Mouse (Mus musculus) hindbrain, embryonic 11.5 days (tissue): Measurements from ENCODE around the gene Shc1. TPM values are rescaled to one million over a fixed set of nuclear protein-coding genes. Genes with fewer than 3 reads are reported as not detected.
"Not testable (repeated sequence)": the region's sequence is repeated elsewhere in the genome, so short reads cannot be mapped to it uniquely, and the experiment has no call there.

ENCODE experiments used
- ATAC-seq: fragments of 200-750 bp; cut with Nextera tagmentation; 2 replicates; pipeline ENCODE4 v1.8.0; 2017; ENCODE audit warnings: mild to moderate bottlenecking, moderate TSS enrichment, moderate library complexity; ENCODE audit not compliant: low FRiP score
- DNase-seq: peaks from one replicate; pipeline ENCODE4 v3.0.0-alpha.2; 2015; ENCODE audit warnings: low spot score
- H3K27ac ChIP-seq: fragments of 300-500 bp; sonication (generic); 2 replicates; pipeline ENCODE4 v1.5.1; 2014; ENCODE audit warnings: mild to moderate bottlenecking, low read depth, low read length
- H3K27me3 ChIP-seq: fragments of 300-500 bp; sonication (generic); 2 replicates; pipeline ENCODE4 v1.6.1; 2014; ENCODE audit warnings: mild to moderate bottlenecking, low read length, moderate library complexity, mixed read lengths; ENCODE audit not compliant: control insufficient read depth, insufficient read depth
- H3K36me3 ChIP-seq: fragments of 300-500 bp; sonication (generic); 2 replicates; pipeline ENCODE4 v1.6.1; 2014; ENCODE audit warnings: mild to moderate bottlenecking, low read length, moderate library complexity, mixed read lengths; ENCODE audit not compliant: control insufficient read depth, insufficient read depth
- H3K4me1 ChIP-seq: fragments of 300-500 bp; sonication (generic); replicated peaks from 2 replicates; pipeline ENCODE4 v1.6.1; 2014; ENCODE audit warnings: low read length, mixed read lengths; ENCODE audit not compliant: control insufficient read depth, insufficient read depth
- H3K4me2 ChIP-seq: fragments of 300-500 bp; sonication (generic); replicated peaks from 2 replicates; pipeline ENCODE4 v1.6.1; 2014; ENCODE audit warnings: mild to moderate bottlenecking, low read depth, low read length
- H3K4me3 ChIP-seq: fragments of 300-500 bp; sonication (generic); 2 replicates; pipeline ENCODE4 v1.5.1; 2014; ENCODE audit warnings: low read depth, low read length
- H3K9ac ChIP-seq: fragments of 300-500 bp; sonication (generic); 2 replicates; pipeline ENCODE4 v1.6.1; 2014; ENCODE audit warnings: low read depth, low read length
- H3K9me3 ChIP-seq: fragments of 300-500 bp; sonication (generic); 2 replicates; pipeline ENCODE4 v1.6.1; 2016; ENCODE audit warnings: low read length; ENCODE audit not compliant: control insufficient read depth
- WGBS: fragments of 180-500 bp; shearing (Covaris S2); extraction: QIAGEN DNeasy Blood & Tissue Kit; methylation state at CpG from one replicate; pipeline ENCODE4 v1.1.7; 2014; 5-methylcytosine and 5-hydroxymethylcytosine counted together
- polyA plus RNA-seq: library from polyadenylated mRNA; unstranded; fragments of >200 nt; fragmentation: Nextera tagmentation; extraction: Ambion mirVana; gene quantifications from 2 replicates; pipeline ENCODE4 v1.2.1, GENCODE M21; 2014

Shc1 gene
- polyA plus RNA-seq, 1 experiment from 2014 or later = 32.2 TPM

DNA sequence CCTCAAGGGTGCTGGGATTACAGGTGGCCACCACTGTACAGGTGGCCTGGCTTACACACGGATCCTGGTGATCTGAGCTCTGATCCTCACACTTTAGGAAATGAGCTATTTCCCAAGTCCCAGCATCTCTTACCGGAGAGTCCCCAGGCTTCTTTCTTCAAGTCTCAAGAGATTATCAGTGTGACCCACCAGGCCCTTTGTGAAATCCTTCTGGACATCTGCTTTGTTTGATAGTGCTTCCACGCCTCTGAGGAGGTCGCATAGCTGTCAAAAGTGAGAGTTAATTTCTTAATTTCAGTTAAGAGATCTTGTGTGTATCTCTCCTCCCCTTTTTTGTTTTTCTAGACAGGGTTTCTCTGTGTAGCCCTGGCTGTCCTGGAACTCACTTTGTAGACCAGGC, 7.6 kb downstream of the Shc1 start:
- H3K9ac ChIP-seq = no peak overlapping the region
- ATAC-seq = no peak
- WGBS = 83% methylated on average over 4 of the region's 4 CpGs
- no peak overlapping the region for H3K27ac ChIP-seq
- no peak for DNase-seq
- peaks cover 4% of the 10 kb centered on the region; the same call in 1 of the 2 replicates for H3K4me1 ChIP-seq
- H3K9me3 ChIP-seq = no peaks in the 10 kb centered on the region
- H3K4me3 ChIP-seq = no peak overlapping the region
- H3K27me3 ChIP-seq = no peaks in the 10 kb centered on the region
- H3K4me2 ChIP-seq = no peak overlapping the region
- H3K36me3 ChIP-seq = peaks cover 2% of the 10 kb centered on the region; the same call in 1 of the 2 replicates

DNA sequence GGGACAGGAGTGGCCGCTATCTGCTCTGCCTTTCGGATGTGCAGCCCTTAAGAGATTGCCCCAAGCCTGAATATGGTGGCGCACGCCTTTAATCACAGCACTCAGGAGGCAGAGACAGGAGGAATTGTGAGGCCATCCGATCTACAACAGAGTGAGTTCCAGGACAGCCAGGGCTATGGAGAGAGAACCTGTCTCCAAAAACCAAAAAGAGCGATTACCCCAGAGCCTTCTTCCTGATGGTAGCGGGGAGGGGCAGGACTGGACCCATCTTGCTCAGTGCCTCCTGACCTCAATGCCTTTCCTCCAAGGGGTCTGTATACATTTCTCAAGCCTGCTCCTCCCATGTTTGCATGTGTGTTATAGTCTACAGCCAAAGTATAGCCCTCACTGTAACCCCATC, 10.8 kb downstream of the Shc1 start:
- H3K27me3 ChIP-seq, DNase-seq, H3K4me3 ChIP-seq, H3K36me3 ChIP-seq, H3K4me2 ChIP-seq, H3K4me1 ChIP-seq, ATAC-seq, H3K27ac ChIP-seq, H3K9me3 ChIP-seq, H3K9ac ChIP-seq: not testable (repeated sequence)
- WGBS = 95% methylated on average over 6 of the region's 7 CpGs

DNA sequence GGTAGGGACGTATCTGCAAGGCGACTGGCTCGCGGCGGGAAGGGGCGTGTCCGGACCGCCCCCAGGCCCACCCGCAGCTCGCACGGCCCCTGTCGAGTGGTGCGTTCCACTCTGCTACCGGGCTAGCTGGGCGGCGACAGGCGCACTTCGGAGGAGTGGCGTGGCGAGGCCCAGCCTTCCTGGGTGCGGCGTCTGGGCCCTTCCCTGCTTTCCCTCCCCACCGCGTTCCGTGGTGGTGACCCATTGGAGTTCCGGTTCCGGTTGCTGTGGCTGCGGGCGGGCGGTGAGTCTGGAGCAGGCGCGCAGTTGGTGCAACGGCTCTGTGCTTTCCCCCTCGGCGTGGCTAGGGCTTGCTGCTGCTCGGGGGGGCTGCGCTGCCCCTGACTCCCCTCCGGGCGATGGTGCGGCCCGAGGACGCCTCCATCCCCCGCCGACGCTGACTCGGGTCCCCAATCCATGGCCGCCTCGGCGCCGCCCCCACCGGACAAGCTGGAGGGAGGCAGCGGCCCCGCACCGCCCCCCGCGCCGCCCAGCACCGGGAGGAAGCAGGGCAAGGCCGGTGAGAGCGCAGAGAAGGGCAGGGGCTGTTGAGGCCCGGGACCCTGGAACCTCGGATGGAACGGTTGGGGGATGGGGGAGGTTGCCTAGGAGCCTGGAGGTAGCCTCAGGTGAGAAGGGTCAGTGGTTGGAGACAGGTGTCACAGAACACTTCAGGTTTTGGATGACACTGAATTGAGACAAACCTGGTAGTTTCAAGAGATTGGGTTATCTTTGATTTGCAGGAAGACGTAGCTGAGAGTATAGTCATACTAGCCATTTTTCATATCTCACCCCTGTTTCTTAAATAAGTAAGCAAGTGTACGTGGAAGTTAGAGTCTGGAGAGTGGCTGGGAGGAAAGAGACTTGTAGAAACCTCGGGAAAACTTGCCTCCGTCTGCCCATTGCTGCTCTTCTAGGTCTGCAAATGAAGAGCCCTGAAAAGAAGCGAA, 12.2 kb downstream of the Shc1 start, which contains the start of gene Pygo2:
Gene Pygo2, plus strand, starts transcription at position 44 of the 989 bp plus-strand sequence.
- DNase-seq = peak; percentile 93
- ATAC-seq = peak; percentile 98
- H3K4me3 ChIP-seq = peak within 1 kb of the TSS; percentile 90
- peak within 1 kb of the TSS; percentile 63 for H3K4me2 ChIP-seq
- peak within 1 kb of the TSS; percentile 89 for H3K27ac ChIP-seq
- peaks cover 10% of the 10 kb centered on the region; the same call in 1 of the 2 replicates for H3K36me3 ChIP-seq
- peaks cover 3% of the 10 kb centered on the region for H3K4me1 ChIP-seq
- WGBS = 2% methylated on average over 68 of the region's 68 CpGs
- H3K9me3 ChIP-seq = no peaks in the 10 kb centered on the region
- no peaks in the 10 kb centered on the region for H3K27me3 ChIP-seq
- H3K9ac ChIP-seq = peak within 1 kb of the TSS; percentile 83

DNA sequence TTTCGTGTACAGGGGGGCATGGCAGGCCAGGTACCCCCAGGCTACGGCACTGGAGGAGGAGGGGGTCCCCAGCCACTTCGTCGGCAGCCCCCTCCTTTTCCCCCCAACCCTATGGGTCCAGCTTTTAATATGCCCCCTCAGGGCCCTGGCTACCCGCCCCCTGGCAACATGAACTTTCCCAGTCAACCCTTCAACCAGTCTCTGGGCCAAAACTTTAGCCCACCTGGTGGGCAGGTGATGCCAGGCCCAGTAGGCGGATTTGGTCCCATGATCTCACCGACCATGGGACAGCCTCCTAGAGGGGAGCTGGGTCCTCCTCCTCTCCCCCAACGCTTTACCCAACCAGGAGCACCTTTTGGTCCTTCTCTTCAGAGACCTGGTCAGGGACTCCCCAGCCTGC, 14.4 kb downstream of the Shc1 start:
- H3K27me3 ChIP-seq = no peaks in the 10 kb centered on the region
- ATAC-seq = no peak

DNA sequence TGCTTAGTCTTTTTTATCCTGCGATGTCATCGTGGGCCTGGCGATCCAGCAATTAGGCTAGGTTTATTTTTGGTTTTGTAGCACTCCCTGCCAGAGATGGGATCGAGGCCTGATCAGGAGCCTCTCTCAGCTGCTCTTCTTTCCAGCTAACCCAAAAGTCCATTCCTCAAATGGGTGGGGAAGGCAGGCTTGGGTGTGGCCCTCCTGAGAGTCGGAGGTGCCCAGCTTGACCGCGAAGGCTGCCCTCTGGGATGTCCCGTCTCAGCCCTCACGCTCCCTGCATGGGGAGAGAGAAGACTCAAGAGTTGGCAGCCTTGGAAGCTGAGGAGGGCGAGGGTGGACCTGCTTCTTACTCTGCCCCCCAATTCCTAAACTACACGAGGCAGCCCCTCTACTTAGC, 16.3 kb downstream of the Shc1 start:
- Histone ChIP-seq H3K36me3 (peaks cover 7% of the 10 kb centered on the region; the same call in 1 of the 2 replicates), H3K27me3 (no peaks in the 10 kb centered on the region), H3K9ac (no peak overlapping the region), H3K9me3 (no peaks in the 10 kb centered on the region), H3K4me1 (peaks cover 9% of the 10 kb centered on the region), H3K27ac (no peak overlapping the region), H3K4me2 (no peak overlapping the region), H3K4me3 (no peak overlapping the region)
- 84% methylated on average over 11 of the region's 11 CpGs for WGBS
- DNase-seq (no peak), ATAC-seq (no peak)

More for the DNA sequence above, 14.4 kb downstream of the Shc1 start:
- Histone ChIP-seq H3K9ac (no peak overlapping the region), H3K4me1 (peaks cover 9% of the 10 kb centered on the region), H3K36me3 (peaks cover 10% of the 10 kb centered on the region; the same call in 1 of the 2 replicates), H3K27ac (no peak overlapping the region), H3K9me3 (no peaks in the 10 kb centered on the region), H3K4me2 (no peak overlapping the region), H3K4me3 (no peak overlapping the region)
- no peak for DNase-seq
- 97% methylated on average over 8 of the region's 8 CpGs for WGBS

DNA sequence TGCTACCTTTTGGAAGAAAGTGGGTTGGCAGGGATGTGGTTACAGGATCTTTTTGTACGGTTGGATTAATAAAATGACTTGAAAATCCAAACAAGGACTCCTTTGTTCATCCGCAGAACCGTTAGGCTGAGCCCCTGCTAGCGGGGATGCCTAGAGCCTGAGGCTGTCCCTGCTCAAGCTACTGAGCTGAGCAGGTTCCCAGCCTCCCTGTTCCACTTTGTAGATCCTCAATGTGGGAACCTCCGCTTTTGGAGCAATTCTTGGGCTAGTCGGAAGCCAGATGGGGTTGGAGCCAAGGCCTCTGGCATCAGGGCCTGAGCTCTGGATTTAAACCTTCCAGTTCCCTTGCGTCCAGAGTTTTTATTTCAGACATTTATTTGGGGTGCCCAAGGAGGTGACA, 16.8 kb downstream of the Shc1 start:
- 71% methylated on average over 7 of the region's 7 CpGs for WGBS
- Histone ChIP-seq H3K4me3 (no peak overlapping the region), H3K36me3 (peaks cover 7% of the 10 kb centered on the region; the same call in 1 of the 2 replicates), H3K27me3 (no peaks in the 10 kb centered on the region), H3K4me2 (no peak overlapping the region), H3K4me1 (peaks cover 9% of the 10 kb centered on the region), H3K9ac (no peak overlapping the region), H3K27ac (no peak overlapping the region), H3K9me3 (no peaks in the 10 kb centered on the region)
- ATAC-seq (no peak), DNase-seq (no peak)

DNA sequence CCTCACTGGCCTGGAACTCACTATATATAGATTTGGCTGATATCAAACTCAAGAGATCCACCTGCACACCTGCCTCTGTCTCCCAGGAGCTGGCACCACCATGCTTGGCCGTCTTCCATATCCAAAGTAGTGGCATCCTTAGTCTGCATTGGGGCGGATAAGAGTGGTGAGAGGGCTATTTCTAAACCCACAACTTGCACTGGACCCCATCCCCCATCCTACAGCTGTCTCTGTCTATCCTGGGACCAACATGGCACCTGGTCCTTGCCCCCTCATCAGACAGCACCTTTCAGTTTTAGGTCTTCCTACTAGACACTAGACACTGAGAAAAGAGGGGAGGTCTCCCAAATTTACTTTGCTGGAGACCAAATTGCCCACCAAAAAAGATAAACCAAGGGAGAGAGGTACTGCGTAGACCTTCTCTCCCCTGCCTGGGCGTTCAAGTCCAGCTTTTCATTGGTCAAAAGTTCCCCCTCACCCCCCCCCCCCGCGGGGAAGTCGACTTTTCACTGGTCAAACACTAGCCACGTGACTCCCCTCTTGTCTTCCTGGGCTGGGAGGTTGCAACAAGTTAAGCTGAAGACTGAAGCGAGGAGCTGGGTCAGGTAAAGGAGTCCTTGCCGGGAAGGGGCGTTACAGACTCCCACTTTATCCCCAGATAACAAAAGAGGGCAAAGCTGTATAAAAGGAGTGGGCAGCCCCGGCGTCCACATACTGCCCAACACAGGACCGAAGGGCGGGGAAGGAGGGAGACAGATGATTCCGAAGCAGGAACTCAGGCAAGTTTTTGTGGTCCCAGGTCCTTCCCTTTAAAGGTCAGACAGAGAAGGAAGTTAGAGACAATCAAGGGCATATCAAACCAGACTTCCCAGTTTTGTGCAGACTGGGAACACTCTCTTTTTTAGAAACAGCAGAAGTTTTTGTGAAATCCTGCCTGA, 18.2 kb downstream of the Shc1 start, which contains the start of gene Pbxip1:
Gene Pbxip1, plus strand, starts transcription at position 531 of the 938 bp plus-strand sequence.
- 5% methylated on average over 16 of the region's 16 CpGs for WGBS
- no peak within 1 kb of the TSS for H3K27ac ChIP-seq
- DNase-seq = peak; percentile 78

DNA sequence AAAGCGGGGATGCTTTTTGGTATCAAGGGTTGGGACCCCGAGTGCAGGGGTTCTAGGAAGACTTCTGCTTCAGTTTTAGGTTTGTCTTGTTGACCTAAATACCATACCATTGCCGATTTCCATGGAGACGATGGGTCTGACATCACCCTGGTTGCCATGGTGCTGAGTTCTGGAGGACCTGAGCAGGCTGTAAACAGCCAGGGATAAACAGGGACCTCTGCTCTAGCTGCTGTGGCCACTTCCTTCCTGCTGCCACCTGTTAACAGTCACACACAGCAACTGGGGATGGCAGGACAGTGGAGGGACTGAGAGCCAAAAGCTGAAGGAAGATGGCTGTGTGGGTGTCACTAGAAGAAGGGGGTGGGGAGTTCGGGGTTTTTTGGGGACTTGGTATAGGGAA, 19.0 kb downstream of the Shc1 start:
- DNase-seq = peak; percentile 42
- Histone ChIP-seq H3K36me3 (peaks cover 7% of the 10 kb centered on the region; the same call in 1 of the 2 replicates), H3K27ac (no peak overlapping the region), H3K9ac (no peak overlapping the region; the same call in 1 of the 2 replicates), H3K4me1 (peaks cover 6% of the 10 kb centered on the region), H3K4me2 (peak overlapping the region; percentile 32), H3K4me3 (peak overlapping the region; percentile 30), H3K27me3 (no peaks in the 10 kb centered on the region), H3K9me3 (no peaks in the 10 kb centered on the region)
- ATAC-seq = no peak
- WGBS = 28% methylated on average over 5 of the region's 5 CpGs

More for the DNA sequence above, 18.2 kb downstream of the Shc1 start, which contains the start of gene Pbxip1:
- H3K4me2 ChIP-seq = peak within 1 kb of the TSS; percentile 32
- H3K9me3 ChIP-seq = no peaks in the 10 kb centered on the region
- H3K36me3 ChIP-seq = peaks cover 7% of the 10 kb centered on the region; the same call in 1 of the 2 replicates
- no peaks in the 10 kb centered on the region for H3K27me3 ChIP-seq
- ATAC-seq = peak; percentile 82
- H3K4me1 ChIP-seq = peaks cover 7% of the 10 kb centered on the region
- H3K9ac ChIP-seq = peak within 1 kb of the TSS; percentile 13; the same call in 1 of the 2 replicates
- H3K4me3 ChIP-seq = peak within 1 kb of the TSS; percentile 30
